Mouse (Mus musculus): ENCODE measurements around the gene Tcn2. TPM values are rescaled to one million over a fixed set of nuclear protein-coding genes. Genes with fewer than 3 reads are reported as not detected.

Tcn2 gene
- polyA plus RNA-seq, 1 experiment from 2014 or later, result 31.4 TPM

Other genes starting within 250 kb of the Tcn2 start
- 2.4 and 2.5 TPM in 2 replicates for gene Osbp2, start 68.3 kb downstream of the Tcn2 start, polyA plus RNA-seq (2014; fragmentation: Nextera tagmentation; extraction: Ambion mirVana)
- gene 4921536K21Rik, start 37.1 kb downstream of the Tcn2 start, polyA plus RNA-seq (2014; fragmentation: Nextera tagmentation; extraction: Ambion mirVana), result 0.23 and 0.27 TPM in 2 replicates
- gene Dusp18, start 36.9 kb downstream of the Tcn2 start, polyA plus RNA-seq (2014; fragmentation: Nextera tagmentation; extraction: Ambion mirVana), result 20.2 and 21.2 TPM in 2 replicates
- 3.9 and 4.5 TPM in 2 replicates for gene Slc35e4, start 17.5 kb downstream of the Tcn2 start, polyA plus RNA-seq (2014; fragmentation: Nextera tagmentation; extraction: Ambion mirVana)
- 75.2 and 75.8 TPM in 2 replicates for gene Pes1, start 31.8 kb upstream of the Tcn2 start, polyA plus RNA-seq (2014; fragmentation: Nextera tagmentation; extraction: Ambion mirVana)
- 0.20 TPM in 1 of 2 replicates, not detected in the other for gene 4930556J24Rik, start 44.6 kb upstream of the Tcn2 start, polyA plus RNA-seq (2014; fragmentation: Nextera tagmentation; extraction: Ambion mirVana)
- 1.0 and 1.2 TPM in 2 replicates for gene Gal3st1, start 51.5 kb upstream of the Tcn2 start, polyA plus RNA-seq (2014; fragmentation: Nextera tagmentation; extraction: Ambion mirVana)
- gene Sec14l4, start 99.3 kb upstream of the Tcn2 start, polyA plus RNA-seq (2014; fragmentation: Nextera tagmentation; extraction: Ambion mirVana), result not detected in 2 replicates
- not detected in 2 replicates for gene Sec14l3, start 132.7 kb upstream of the Tcn2 start, polyA plus RNA-seq (2014; fragmentation: Nextera tagmentation; extraction: Ambion mirVana)
- gene Mtfp1, start 163.3 kb upstream of the Tcn2 start, polyA plus RNA-seq (2014; fragmentation: Nextera tagmentation; extraction: Ambion mirVana), result 5.9 and 6.7 TPM in 2 replicates
- 2.1 and 2.3 TPM in 2 replicates for gene Sec14l2, start 191.3 kb upstream of the Tcn2 start, polyA plus RNA-seq (2014; fragmentation: Nextera tagmentation; extraction: Ambion mirVana)
- gene Rnf215, start 203.0 kb upstream of the Tcn2 start, polyA plus RNA-seq (2014; fragmentation: Nextera tagmentation; extraction: Ambion mirVana), result 29.4 and 29.7 TPM in 2 replicates
- 3.3 and 4.0 TPM in 2 replicates for gene Ccdc157, start 228.1 kb upstream of the Tcn2 start, polyA plus RNA-seq (2014; fragmentation: Nextera tagmentation; extraction: Ambion mirVana)
- 88.4 and 91.1 TPM in 2 replicates for gene Sf3a1, start 228.2 kb upstream of the Tcn2 start, polyA plus RNA-seq (2014; fragmentation: Nextera tagmentation; extraction: Ambion mirVana)